Mouse (Mus musculus) lung, postnatal 0 days (tissue): ENCODE measurements around the gene Dok5.

Experiments
- CTCF ChIP-seq: IDR thresholded peaks from 2 replicates; pipeline ENCODE4 v1.5.1; 2016; ENCODE audit warnings: antibody characterized with exemption, mild to moderate bottlenecking
- EP300 ChIP-seq: IDR thresholded peaks from 2 replicates; pipeline ENCODE4 v1.6.1; 2016; ENCODE audit warnings: antibody characterized with exemption, mild to moderate bottlenecking, control low read depth

DNA sequence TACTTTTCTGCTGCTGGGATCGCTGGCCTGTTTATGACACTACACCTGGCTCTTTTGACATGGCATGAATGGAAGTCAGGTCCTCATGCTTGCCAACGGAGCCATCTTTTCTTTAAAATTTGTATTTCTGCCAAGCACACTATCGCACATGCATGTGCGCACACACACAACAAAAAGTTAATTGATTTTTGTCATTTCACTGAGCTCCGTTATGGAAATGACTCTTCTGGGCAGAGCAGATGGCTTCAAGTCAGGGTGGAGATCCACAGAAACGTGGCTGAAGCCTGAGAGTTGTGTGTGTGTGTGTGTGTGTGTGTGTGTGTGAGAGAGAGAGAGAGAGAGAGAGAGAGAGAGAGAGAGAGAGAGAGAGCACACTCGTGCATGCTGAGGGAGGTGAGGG lies 25.1 kb downstream of the Dok5 start:
- TF ChIP-seq CTCF: no peak
- TF ChIP-seq EP300: no peak
